Mouse (Mus musculus): Measurements from ENCODE around the gene Ppp1r1b. TPM values are rescaled to one million over a fixed set of nuclear protein-coding genes. Genes with fewer than 3 reads are reported as not detected.
A peak's percentile ranks its signal among the peaks of the same experiment; 100 is the strongest.

The Ppp1r1b gene
- polyA plus RNA-seq, 1 experiment from 2014 or later, result 8.1 TPM

DNA sequence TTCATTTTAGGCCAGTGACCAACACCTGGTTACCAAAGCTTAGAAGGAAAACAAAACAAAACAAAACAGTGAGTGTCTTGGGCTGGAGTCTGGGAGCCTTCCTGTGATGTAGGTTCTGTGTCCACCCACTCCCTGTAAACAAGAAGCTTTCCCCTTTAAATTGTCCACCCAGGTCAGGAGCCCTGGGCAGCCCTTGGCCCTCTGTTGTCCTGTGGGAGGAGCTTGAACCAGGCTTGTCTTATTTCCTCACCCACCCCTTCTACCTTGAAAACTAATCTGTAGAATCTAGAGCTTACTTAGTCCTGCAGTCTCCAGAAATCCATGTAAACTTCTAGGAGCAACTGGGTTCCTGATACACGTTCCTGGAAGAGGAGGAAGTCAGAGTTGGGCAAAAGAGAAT lies 26.0 kb upstream of the Ppp1r1b start:
- Histone ChIP-seq H3K36me3 (no peaks in the 10 kb centered on the region), H3K27me3 (ENCODE audit: insufficient read depth, poor library complexity, severe bottlenecking) (peaks cover 99% of the 10 kb centered on the region), H3K9me3 (no peaks in the 10 kb centered on the region), H3K4me1 (peaks cover 5% of the 10 kb centered on the region), H3K27ac (no peak overlapping the region), H3K4me3 (no peak overlapping the region)
- 0% methylated on average over 1 of the region's 1 CpGs for WGBS
- no peak for DNase-seq (ENCODE audit: low spot score)

DNA sequence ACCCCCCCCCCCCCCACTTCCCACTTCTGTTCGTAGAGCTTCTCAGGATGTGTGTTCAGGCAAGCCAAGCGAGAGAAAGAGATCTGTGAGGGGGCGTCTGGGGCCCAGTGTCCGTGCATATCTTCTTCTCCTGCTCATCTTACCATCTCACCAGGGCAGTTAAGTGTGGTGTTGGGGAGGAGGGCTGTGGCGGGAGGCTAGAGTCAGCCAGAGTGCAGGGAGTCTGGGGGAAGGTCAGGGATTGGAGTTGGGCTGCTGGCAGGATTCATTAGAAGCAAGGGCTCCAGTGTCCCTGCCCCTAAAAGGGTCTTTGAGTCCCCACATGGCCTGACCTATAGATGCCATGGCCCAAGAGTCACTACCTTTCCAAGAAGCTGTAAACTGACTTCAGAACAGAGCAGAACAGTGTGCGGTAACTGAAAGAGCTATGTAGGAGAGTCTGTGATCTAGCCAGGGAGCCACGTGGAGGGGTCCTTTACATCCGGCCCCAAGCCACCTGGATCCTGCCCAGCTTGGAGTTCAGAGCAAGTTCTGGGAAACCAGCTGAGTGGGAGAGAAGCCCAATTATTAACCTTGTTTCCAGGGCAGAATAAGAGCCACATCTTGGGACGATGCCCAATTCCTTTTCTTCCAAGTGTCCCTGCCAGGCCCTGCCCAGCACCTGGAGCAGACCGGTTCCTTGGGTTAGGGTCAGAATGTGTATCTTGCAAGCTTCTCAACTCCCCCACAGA lies 24.9 kb upstream of the Ppp1r1b start:
- H3K4me3 ChIP-seq, result no peak overlapping the region
- H3K9me3 ChIP-seq, result no peaks in the 10 kb centered on the region
- peaks cover 17% of the 10 kb centered on the region for H3K4me1 ChIP-seq
- H3K36me3 ChIP-seq, result no peaks in the 10 kb centered on the region
- no peak overlapping the region for H3K27ac ChIP-seq
- 3% methylated on average over 10 of the region's 10 CpGs for WGBS
- H3K27me3 ChIP-seq (ENCODE audit: insufficient read depth, poor library complexity, severe bottlenecking), result peaks cover 99% of the 10 kb centered on the region
- no peak for DNase-seq (ENCODE audit: low spot score)

DNA sequence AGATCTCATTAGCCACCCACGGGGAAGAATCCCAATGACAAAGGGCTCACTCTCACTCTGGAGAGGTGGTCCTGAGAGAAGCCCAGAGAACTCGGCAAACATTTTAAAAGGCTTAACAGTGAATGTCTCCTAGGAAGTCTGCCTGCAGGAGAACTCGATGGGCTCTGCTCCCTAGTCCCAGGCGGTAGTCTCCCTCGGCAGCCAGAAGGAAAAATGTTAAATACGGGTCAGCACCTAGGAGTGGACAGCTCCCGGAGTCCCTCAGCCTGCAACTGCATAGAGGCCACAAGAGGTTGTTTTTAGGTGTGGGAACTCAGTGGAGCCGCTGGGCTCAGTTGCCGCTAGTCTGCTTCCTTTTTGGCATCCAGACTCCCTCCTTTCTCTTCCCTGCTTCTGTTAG lies 24.3 kb upstream of the Ppp1r1b start:
- Histone ChIP-seq H3K27me3 (ENCODE audit: insufficient read depth, poor library complexity, severe bottlenecking) (peaks cover 99% of the 10 kb centered on the region), H3K36me3 (no peaks in the 10 kb centered on the region), H3K9me3 (no peaks in the 10 kb centered on the region), H3K4me1 (peaks cover 23% of the 10 kb centered on the region), H3K4me3 (no peak overlapping the region), H3K27ac (no peak overlapping the region)
- DNase-seq (ENCODE audit: low spot score), result no peak
- WGBS, result under 1% methylated on average over 9 of the region's 9 CpGs

DNA sequence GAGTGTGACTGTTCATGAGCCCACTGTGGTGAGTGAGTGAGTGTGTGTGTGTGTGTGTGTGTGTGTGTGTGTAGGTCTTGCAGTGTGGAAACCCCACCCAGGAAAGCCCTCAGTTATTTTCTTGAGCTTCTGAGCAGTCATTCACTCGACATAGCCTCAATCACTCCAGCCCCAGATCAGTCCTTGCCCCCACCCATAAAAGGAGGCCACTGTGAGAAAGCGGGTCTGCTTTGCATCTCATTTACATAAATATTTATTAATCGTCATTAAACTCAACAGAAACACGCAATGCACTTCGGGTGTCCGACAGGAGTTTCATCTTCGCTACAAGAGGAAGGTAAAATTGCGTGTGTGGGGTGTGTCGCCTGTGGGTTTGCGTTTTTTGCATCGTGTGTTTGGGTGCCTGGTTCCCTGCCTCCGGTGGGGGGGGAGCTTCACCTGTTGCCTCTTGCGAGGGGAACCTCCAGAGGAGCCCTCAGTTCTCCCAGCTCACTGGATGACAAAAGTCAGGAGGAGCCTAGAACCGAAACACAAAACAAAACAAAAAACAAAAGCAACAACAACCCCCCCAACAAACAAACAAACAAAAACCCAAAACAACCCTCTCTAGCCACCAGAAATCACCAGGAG lies 22.9 kb upstream of the Ppp1r1b start:
- H3K9me3 ChIP-seq, result no peaks in the 10 kb centered on the region
- peaks cover 99% of the 10 kb centered on the region for H3K27me3 ChIP-seq (ENCODE audit: insufficient read depth, poor library complexity, severe bottlenecking)
- no peak for DNase-seq (ENCODE audit: low spot score)
- no peak overlapping the region for H3K4me3 ChIP-seq
- no peak overlapping the region for H3K27ac ChIP-seq
- WGBS, result 4% methylated on average over 14 of the region's 14 CpGs
- H3K4me1 ChIP-seq, result peaks cover 23% of the 10 kb centered on the region
- H3K36me3 ChIP-seq, result no peaks in the 10 kb centered on the region

DNA sequence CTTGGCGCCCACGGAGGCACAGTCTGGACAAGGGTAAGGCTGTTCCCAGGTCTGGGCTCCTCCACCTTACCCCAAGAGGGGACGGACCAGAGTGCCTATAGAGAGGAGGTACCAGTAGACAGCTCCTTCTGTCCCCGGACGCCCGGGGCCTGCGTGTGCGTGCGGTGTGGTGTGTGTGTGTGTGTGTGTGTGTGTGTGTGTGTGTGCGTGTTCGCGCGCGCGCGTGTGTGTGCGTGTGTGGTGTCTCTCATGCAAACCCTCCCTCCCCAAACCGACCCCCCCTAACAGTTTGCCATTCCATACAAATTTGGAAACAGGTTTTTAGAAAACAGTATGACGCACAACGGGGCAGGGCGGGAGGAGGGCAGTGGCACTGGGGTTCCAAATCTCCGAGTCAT lies 22.4 kb upstream of the Ppp1r1b start:
- Histone ChIP-seq H3K27me3 (ENCODE audit: insufficient read depth, poor library complexity, severe bottlenecking) (peaks cover 99% of the 10 kb centered on the region), H3K4me1 (peaks cover 23% of the 10 kb centered on the region), H3K4me3 (no peak overlapping the region), H3K9me3 (no peaks in the 10 kb centered on the region), H3K27ac (no peak overlapping the region), H3K36me3 (no peaks in the 10 kb centered on the region)
- DNase-seq (ENCODE audit: low spot score), result no peak
- WGBS, result 3% methylated on average over 22 of the region's 22 CpGs

DNA sequence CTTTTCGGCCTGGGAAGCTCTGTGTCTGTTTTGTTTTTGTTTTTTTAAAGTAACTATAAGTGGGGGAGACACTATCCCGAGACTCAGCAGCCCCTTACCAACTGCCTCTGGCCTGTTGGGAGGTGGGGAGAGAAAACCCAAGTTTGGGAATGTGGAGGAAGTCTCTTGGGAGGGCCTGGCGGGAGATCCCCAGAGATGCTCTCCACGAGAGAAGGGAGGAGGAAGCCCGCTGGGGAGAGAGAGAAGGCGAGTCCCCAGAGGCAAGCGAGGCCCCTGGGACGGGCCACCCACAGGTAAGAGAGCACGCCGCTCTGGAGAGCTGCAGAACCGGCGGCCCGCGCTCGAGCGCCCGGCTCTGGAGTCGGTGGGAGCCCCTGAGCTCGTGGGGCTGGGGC lies 21.5 kb upstream of the Ppp1r1b start:
- Histone ChIP-seq H3K27me3 (ENCODE audit: insufficient read depth, poor library complexity, severe bottlenecking) (peaks cover 99% of the 10 kb centered on the region), H3K4me1 (peaks cover 23% of the 10 kb centered on the region), H3K27ac (no peak overlapping the region), H3K4me3 (peak overlapping the region; percentile 52), H3K36me3 (no peaks in the 10 kb centered on the region), H3K9me3 (no peaks in the 10 kb centered on the region)
- no peak for DNase-seq (ENCODE audit: low spot score)
- WGBS, result 0% methylated on average over 19 of the region's 19 CpGs

DNA sequence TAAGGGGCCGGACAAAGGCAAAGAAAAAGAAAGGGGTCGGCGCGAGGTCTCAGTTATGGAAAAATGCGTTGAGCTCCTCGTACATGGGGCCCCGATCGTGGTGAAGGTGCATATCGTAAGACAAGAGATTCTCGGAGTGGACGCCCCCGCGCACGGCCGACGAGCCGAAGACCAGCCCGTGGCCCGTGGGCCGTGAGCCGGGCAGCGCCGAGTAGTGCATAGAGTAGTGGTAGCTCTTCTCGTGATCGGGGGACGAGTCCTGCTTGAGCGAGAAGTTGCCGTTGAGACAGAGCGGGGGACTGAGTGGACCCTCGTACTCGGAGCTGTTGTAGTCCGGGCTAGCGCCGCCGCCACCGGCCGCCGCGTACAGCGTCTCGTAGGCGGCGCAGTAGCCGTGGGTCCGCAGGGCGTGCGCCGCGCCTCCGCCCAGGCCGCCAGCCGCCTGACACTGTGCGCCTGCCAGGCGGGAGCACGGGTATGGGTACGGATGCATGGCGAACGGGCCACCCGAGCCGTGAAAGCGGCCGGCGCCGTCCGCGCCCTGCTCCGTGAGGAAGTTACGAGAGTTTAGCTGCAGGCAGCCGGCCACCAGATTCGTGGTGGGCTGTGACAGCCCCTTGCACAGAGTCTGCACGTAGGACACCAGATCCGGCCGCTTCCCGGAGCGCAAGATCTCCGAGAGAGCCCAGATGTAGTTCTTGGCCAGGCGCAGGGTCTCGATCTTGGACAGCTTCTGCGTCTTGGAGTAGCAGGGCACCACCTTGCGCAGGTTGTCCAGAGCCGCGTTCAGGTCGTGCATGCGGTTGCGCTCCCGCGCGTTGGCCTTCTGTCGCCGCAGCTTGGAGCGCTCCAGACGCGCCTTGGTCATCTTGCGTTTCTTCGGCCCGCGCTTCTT lies 20.8 kb upstream of the Ppp1r1b start:
- under 1% methylated on average over 97 of the region's 97 CpGs for WGBS
- Histone ChIP-seq H3K27me3 (ENCODE audit: insufficient read depth, poor library complexity, severe bottlenecking) (peaks cover 99% of the 10 kb centered on the region), H3K9me3 (no peaks in the 10 kb centered on the region), H3K4me3 (peak overlapping the region; percentile 52), H3K4me1 (peaks cover 23% of the 10 kb centered on the region), H3K36me3 (no peaks in the 10 kb centered on the region), H3K27ac (no peak overlapping the region; the same call in 1 of the 2 replicates)
- DNase-seq (ENCODE audit: low spot score), result no peak

DNA sequence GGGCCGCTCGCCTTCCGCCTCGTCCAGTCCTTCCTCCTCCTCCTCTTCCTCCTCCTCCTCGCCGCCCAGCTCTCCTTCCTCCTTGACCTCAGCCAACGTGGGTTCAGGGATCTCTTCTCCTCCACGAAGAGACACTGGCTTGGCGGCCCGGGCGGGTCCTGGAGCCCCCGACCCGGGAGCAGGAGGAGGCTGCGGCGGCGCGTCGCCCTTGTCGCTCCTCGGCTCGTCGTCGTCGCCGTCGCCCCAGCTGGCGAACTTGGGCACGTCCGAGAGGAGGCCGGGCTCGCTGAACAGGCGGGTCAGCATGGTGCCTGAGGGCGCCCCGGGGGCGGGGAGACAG lies 20.2 kb upstream of the Ppp1r1b start:
- DNase-seq (ENCODE audit: low spot score), result no peak
- H3K36me3 ChIP-seq, result no peaks in the 10 kb centered on the region
- WGBS, result under 1% methylated on average over 35 of the region's 35 CpGs

DNA sequence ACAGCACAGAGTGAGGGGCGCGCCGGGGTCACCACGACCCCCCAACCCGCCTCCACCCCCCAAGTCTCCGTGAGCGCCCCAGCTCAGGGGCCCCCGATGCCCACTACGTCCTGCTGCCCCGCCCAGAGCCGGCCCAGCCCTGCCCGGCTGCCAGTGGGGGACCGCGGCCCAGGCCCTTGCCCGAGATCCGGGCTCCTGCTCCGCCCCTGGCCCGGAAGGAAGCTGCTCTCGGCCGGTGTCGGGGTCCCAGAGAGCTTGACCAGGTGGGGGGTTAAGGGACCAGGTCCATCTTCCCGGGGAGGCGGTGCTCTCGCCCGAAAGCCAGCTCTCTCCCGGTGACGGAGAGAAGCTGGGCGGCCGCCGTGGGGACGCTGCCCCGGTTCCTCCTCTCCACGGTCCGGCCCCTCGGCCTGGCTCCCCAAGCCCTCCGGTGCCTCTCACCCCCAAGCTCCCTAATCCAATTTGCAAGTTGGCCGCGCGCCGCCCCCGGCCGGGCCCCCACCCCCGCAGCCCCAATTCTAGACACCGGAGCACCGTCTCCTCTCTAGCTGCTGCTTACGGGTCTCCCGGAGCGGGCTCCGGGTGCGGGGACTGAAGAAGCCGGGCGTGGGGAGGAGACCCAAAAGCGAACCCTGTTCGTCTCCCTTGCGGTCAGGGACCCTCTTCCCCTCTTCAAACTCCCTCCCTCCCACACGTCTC lies 19.7 kb upstream of the Ppp1r1b start:
- H3K36me3 ChIP-seq, result no peaks in the 10 kb centered on the region
- 2% methylated on average over 53 of the region's 56 CpGs for WGBS
- H3K9me3 ChIP-seq, result no peaks in the 10 kb centered on the region
- H3K27me3 ChIP-seq (ENCODE audit: insufficient read depth, poor library complexity, severe bottlenecking), result peaks cover 99% of the 10 kb centered on the region
- peak overlapping the region; percentile 52 for H3K4me3 ChIP-seq
- peaks cover 23% of the 10 kb centered on the region for H3K4me1 ChIP-seq
- H3K27ac ChIP-seq, result no peak overlapping the region
- DNase-seq (ENCODE audit: low spot score), result no peak

More for the DNA sequence above, 20.2 kb upstream of the Ppp1r1b start:
- Histone ChIP-seq H3K9me3 (no peaks in the 10 kb centered on the region), H3K4me1 (peaks cover 23% of the 10 kb centered on the region), H3K4me3 (peak overlapping the region; percentile 52), H3K27me3 (ENCODE audit: insufficient read depth, poor library complexity, severe bottlenecking) (peaks cover 99% of the 10 kb centered on the region), H3K27ac (no peak overlapping the region)

DNA sequence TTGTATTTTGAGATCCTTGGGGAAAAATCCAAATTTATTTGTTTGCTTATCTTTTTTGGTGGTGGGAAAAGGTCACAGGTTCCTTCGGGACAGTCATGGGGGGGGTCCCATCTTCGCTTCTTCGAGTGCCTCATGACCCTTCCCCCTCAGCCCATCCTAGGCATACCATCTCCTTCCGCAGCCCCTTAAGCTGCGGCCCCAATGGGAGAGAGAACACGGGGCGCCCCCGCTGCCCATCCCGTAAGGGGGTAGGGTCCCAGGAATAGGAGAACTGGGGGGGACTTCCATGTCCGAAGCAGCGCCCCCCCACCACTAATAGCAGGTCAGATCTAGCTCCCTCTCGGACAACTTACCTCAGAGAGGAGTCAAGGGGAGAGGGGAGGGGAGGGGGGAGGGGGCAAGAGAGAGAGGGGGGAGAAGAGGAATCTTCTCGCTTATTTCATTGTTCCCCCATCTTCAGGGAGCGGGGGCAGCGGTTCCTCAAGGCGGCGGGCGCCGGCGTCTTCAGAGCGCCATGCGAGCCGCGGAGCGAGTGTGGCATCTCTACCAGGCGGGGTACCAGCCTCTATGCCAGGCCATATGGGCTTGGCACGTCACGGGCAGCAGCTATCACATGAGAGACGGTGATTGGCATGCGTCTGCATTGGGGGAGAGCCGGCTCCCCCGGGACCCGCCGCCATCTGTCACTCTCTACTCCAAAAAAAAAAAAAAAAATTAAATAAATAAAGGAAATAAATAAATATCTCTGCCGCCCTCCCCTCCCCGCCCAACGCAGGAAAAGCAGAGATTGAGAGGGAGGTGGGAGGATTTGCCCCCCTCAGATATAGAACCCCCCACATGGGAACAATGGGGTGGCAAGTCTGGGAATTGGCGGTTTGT lies 18.9 kb upstream of the Ppp1r1b start, which contains the start of gene Neurod2:
Gene Neurod2, minus strand, starts transcription at position 568 of the 879 bp plus-strand sequence.
- Histone ChIP-seq H3K27ac (no peak within 1 kb of the TSS), H3K4me1 (peaks cover 28% of the 10 kb centered on the region), H3K36me3 (no peaks in the 10 kb centered on the region), H3K27me3 (ENCODE audit: insufficient read depth, poor library complexity, severe bottlenecking) (peaks cover 99% of the 10 kb centered on the region), H3K9me3 (no peaks in the 10 kb centered on the region), H3K4me3 (peak within 1 kb of the TSS; percentile 52)
- WGBS, result 2% methylated on average over 38 of the region's 38 CpGs
- no peak for DNase-seq (ENCODE audit: low spot score)

DNA sequence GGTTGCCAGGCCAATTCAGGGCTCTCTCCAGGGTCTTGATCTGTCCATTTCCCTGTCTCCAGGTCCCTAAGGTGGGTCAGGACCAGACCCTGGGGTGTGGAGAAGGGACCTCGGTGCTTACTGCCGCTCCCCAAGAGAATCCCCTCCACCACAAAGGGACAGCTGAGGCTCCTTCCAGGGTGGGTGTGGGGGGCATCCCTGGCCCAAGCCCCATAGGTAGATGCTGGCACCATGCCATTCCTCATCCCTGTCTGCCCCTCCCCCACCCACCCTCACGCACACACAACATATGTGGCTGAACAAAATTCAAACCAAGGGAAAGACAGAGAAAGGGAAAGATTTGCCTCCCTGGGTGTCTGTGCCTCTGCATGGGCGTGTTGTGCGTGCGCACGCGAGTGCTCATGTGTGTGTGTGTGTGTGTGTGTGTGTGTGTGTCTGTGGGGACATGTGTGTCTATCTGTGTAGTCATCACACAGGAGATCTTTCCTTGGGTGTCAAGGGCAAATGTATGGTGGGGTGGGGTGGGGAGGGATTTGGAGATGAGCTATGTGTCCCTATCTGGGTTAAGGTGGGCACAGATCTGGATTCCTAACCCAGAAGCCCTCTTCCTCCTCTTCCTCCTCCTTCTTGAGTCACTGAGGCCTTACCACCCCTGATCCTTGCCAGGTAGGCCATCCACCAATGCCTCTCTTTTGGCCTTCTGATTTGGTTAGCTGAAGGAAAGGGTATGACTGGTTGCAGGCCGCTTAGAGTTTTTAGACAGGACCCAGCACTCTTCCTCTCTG lies 18.1 kb upstream of the Ppp1r1b start:
- Histone ChIP-seq H3K9me3 (no peaks in the 10 kb centered on the region), H3K4me3 (no peak overlapping the region), H3K4me1 (peaks cover 37% of the 10 kb centered on the region), H3K27ac (no peak overlapping the region), H3K36me3 (no peaks in the 10 kb centered on the region), H3K27me3 (ENCODE audit: insufficient read depth, poor library complexity, severe bottlenecking) (peaks cover 99% of the 10 kb centered on the region)
- WGBS, result 39% methylated on average over 9 of the region's 9 CpGs
- no peak for DNase-seq (ENCODE audit: low spot score)
